Mouse (Mus musculus) G1E (cell line): ENCODE results near the gene Prdm10.

Experiments
- CTCF ChIP-seq: IDR thresholded peaks from 2 replicates; pipeline ENCODE4 v1.5.1; 2012; ENCODE audit warnings: low read depth, low read length, inconsistent platforms, mixed read lengths
- TAL1 ChIP-seq: conservative IDR thresholded peaks from 2 replicates; pipeline ENCODE4 v1.6.1; 2012; ENCODE audit warnings: low read depth, low read length, inconsistent platforms, mixed read lengths

GRCm38 (mm10) chr9:31295311-31295710 is 15.0 kb downstream of the Prdm10 start:
- TF ChIP-seq TAL1 (no peak), CTCF (no peak)
